Mouse (Mus musculus) heart, adult 2 months (tissue): ENCODE results near the gene Atxn10. TPM values are rescaled to one million over a fixed set of nuclear protein-coding genes. Genes with fewer than 3 reads are reported as not detected.

Experiments
- DNase-seq, 2 experiments: peaks; one replicate each; pipeline ENCODE4 v3.0.0; 2021
- H3K27ac ChIP-seq: fragments of 200-600 bp; 2 replicates; pipeline ENCODE4 v1.8.1; 2022
- H3K27me3 ChIP-seq: fragments of 200-500 bp; 2 replicates; pipeline ENCODE4 v1.6.1; 2012; ENCODE audit warnings: mild to moderate bottlenecking, low read length, inconsistent platforms, mixed read lengths; ENCODE audit not compliant: control insufficient read depth, insufficient read depth
- H3K36me3 ChIP-seq: fragments of 200-500 bp; 2 replicates; pipeline ENCODE4 v1.6.1; 2012; ENCODE audit warnings: low read length, inconsistent platforms; ENCODE audit not compliant: control insufficient read depth, insufficient read depth
- H3K4me1 ChIP-seq: fragments of 200-500 bp; 2 replicates; pipeline ENCODE4 v1.6.1; 2011; ENCODE audit warnings: low read length; ENCODE audit not compliant: control insufficient read depth, insufficient read depth
- H3K4me3 ChIP-seq: fragments of 200-600 bp; 2 replicates; pipeline ENCODE4 v1.8.1; 2022
- H3K79me2 ChIP-seq: fragments of 200-500 bp; replicated peaks from 2 replicates; pipeline ENCODE4 v1.6.1; 2012; ENCODE audit warnings: mild to moderate bottlenecking, inconsistent platforms, low read length, moderate library complexity, mixed read lengths; ENCODE audit not compliant: control insufficient read depth, insufficient read depth
- H3K9ac ChIP-seq: fragments of 200-500 bp; 2 replicates; pipeline ENCODE4 v1.6.1; 2012; ENCODE audit warnings: low read depth, mild to moderate bottlenecking, control low read depth, inconsistent platforms, low read length, mixed read lengths
- CTCF ChIP-seq: fragments of 200-600 bp; IDR thresholded peaks from 2 replicates; pipeline ENCODE4 v1.8.1; 2022; ENCODE audit warnings: antibody characterized with exemption, mild to moderate bottlenecking, moderate library complexity
- EP300 ChIP-seq: fragments of 200-500 bp; IDR thresholded peaks from 2 replicates; pipeline ENCODE4 v1.6.1; 2011; ENCODE audit warnings: low read depth, low read length, control low read depth; ENCODE audit not compliant: insufficient read depth
- POLR2A ChIP-seq: fragments of 200-500 bp; IDR thresholded peaks from 2 replicates; pipeline ENCODE4 v1.6.1; 2011; ENCODE audit warnings: mild to moderate bottlenecking, low read depth, low read length, control low read depth; ENCODE audit not compliant: insufficient read depth
- WGBS: fragments of 180-500 bp; shearing (Covaris S2); methylation state at CpG from one replicate; pipeline ENCODE4 v1.1.7; 2018; 5-methylcytosine and 5-hydroxymethylcytosine counted together
- intact Hi-C: fragments of 180-260 bp; cut with DNase I; formaldehyde crosslinking; loops from one replicate; pipeline ENCODE4 v1.15.1; 2025
- polyA plus RNA-seq: library from polyadenylated mRNA; depleted of rRNA; stranded (reverse); fragments of >200 nt; gene quantifications from 2 replicates; pipeline ENCODE4 v1.2.3, GENCODE M21; 2012
- total RNA-seq, 2 experiments: library from RNA; stranded (reverse); gene quantifications; 2 replicates each; pipeline ENCODE4 v1.2.3; 2021

The Atxn10 gene
- total and polyA plus RNA-seq, 3 experiments: 52.9 to 82.6 (median 71.7) TPM

GRCm38 (mm10) chr15:85488900-85489299, 152.9 kb downstream of the Atxn10 start:
- Histone ChIP-seq H3K27me3 (no peaks in the 10 kb centered on the region), H3K27ac (no peak overlapping the region), H3K36me3 (no peaks in the 10 kb centered on the region), H3K4me3 (no peak overlapping the region), H3K4me1 (no peaks in the 10 kb centered on the region), H3K9ac (no peak overlapping the region), H3K79me2 (no peaks in the 10 kb centered on the region)
- 82% methylated on average over 10 of the region's 10 CpGs for WGBS
- TF ChIP-seq POLR2A (no peak), CTCF (no peak), EP300 (no peak)
- no peak for DNase-seq
- intact Hi-C loops: no loop called here

- no peak for DNase-seq
- no peaks in the 10 kb centered on the region for H3K4me1 ChIP-seq
- TF ChIP-seq EP300 (no peak), CTCF (no peak), POLR2A (no peak)
- H3K27me3 ChIP-seq: no peaks in the 10 kb centered on the region
- H3K4me3 ChIP-seq: no peak overlapping the region
- no peaks in the 10 kb centered on the region for H3K36me3 ChIP-seq
- H3K27ac ChIP-seq: no peak overlapping the region
- WGBS: 76% methylated on average over 7 of the region's 7 CpGs
- no peak overlapping the region for H3K9ac ChIP-seq
- intact Hi-C loops: no loop called here
- H3K79me2 ChIP-seq: no peaks in the 10 kb centered on the region
These were observed 153.7 kb downstream of the Atxn10 start for GRCm38 (mm10) chr15:85489751-85490150.

- intact Hi-C loops: no loop called here
- TF ChIP-seq POLR2A (no peak), CTCF (no peak), EP300 (no peak)
These were observed 158.1 kb downstream of the Atxn10 start for GRCm38 (mm10) chr15:85494163-85494621.

GRCm38 (mm10) chr15:85497548-85497947, 161.5 kb downstream of the Atxn10 start:
- TF ChIP-seq CTCF: no peak
- TF ChIP-seq EP300: no peak
- no peak for TF ChIP-seq POLR2A
- no peak for DNase-seq
- H3K4me3 ChIP-seq: no peak overlapping the region
- intact Hi-C loops: no loop called here
- no peaks in the 10 kb centered on the region for H3K36me3 ChIP-seq
- H3K27me3 ChIP-seq: no peaks in the 10 kb centered on the region
- H3K27ac ChIP-seq: no peak overlapping the region
- no peak overlapping the region for H3K9ac ChIP-seq
- H3K79me2 ChIP-seq: no peaks in the 10 kb centered on the region
- H3K4me1 ChIP-seq: no peaks in the 10 kb centered on the region
- 75% methylated on average over 4 of the region's 4 CpGs for WGBS

More at GRCm38 (mm10) chr15:85494163-85494621, 158.1 kb downstream of the Atxn10 start:
- Histone ChIP-seq H3K79me2 (no peaks in the 10 kb centered on the region), H3K9ac (no peak overlapping the region), H3K27me3 (no peaks in the 10 kb centered on the region), H3K36me3 (no peaks in the 10 kb centered on the region), H3K4me3 (no peak overlapping the region), H3K27ac (no peak overlapping the region), H3K4me1 (no peaks in the 10 kb centered on the region)
- no peak for DNase-seq
- WGBS: 17% methylated on average over 11 of the region's 11 CpGs

GRCm38 (mm10) chr15:85497981-85498475, 162.0 kb downstream of the Atxn10 start:
- no peak overlapping the region for H3K4me3 ChIP-seq
- H3K36me3 ChIP-seq: no peaks in the 10 kb centered on the region
- no peak overlapping the region for H3K27ac ChIP-seq
- 67% methylated on average over 10 of the region's 10 CpGs for WGBS
- H3K4me1 ChIP-seq: no peaks in the 10 kb centered on the region
- no peaks in the 10 kb centered on the region for H3K27me3 ChIP-seq
- no peak for DNase-seq
- H3K79me2 ChIP-seq: no peaks in the 10 kb centered on the region
- intact Hi-C loops: no loop called here
- TF ChIP-seq EP300: no peak
- TF ChIP-seq POLR2A: no peak
- TF ChIP-seq CTCF: no peak
- H3K9ac ChIP-seq: no peak overlapping the region

GRCm38 (mm10) chr15:85500267-85500666, 164.2 kb downstream of the Atxn10 start:
- no peaks in the 10 kb centered on the region for H3K4me1 ChIP-seq
- no peak for DNase-seq
- no peak for TF ChIP-seq CTCF
- TF ChIP-seq EP300: no peak
- TF ChIP-seq POLR2A: no peak
- no peaks in the 10 kb centered on the region for H3K27me3 ChIP-seq
- no peak overlapping the region for H3K4me3 ChIP-seq
- intact Hi-C loops: no loop called here
- no peak overlapping the region for H3K27ac ChIP-seq
- no peak overlapping the region for H3K9ac ChIP-seq
- WGBS: 86% methylated on average over 10 of the region's 10 CpGs
- H3K36me3 ChIP-seq: no peaks in the 10 kb centered on the region
- H3K79me2 ChIP-seq: no peaks in the 10 kb centered on the region
